Mouse (Mus musculus): ENCODE data around the gene Vill.

The Vill gene

GRCm38 (mm10) chr9:119082039-119082438 lies 29.5 kb downstream of the Vill start:
- no peak for DNase-seq

GRCm38 (mm10) chr9:119082656-119083430 lies 30.3 kb downstream of the Vill start:
- DNase-seq: no peak

- no peak for DNase-seq
Observed at GRCm38 (mm10) chr9:119083966-119084365, 31.4 kb downstream of the Vill start.

- no peak for DNase-seq
Observed at GRCm38 (mm10) chr9:119086451-119086850, 33.9 kb downstream of the Vill start.

- no peak for DNase-seq
Observed at GRCm38 (mm10) chr9:119087309-119087708, 34.7 kb downstream of the Vill start.

GRCm38 (mm10) chr9:119088148-119088801 lies 35.7 kb downstream of the Vill start:
- DNase-seq: peak; percentile 94

- no peak for DNase-seq
Observed at GRCm38 (mm10) chr9:119089437-119089836, 36.9 kb downstream of the Vill start.

GRCm38 (mm10) chr9:119090462-119090861 lies 37.9 kb downstream of the Vill start:
- no peak for DNase-seq

- DNase-seq: no peak
Observed at GRCm38 (mm10) chr9:119091581-119092310, 39.2 kb downstream of the Vill start.

GRCm38 (mm10) chr9:119092473-119093418 lies 40.2 kb downstream of the Vill start:
- DNase-seq: peak; percentile 66 to 67

- peak; percentile 85 to 91 for DNase-seq
Observed at GRCm38 (mm10) chr9:119093419-119094295, 41.1 kb downstream of the Vill start, which contains the start of gene Plcd1. TSS of gene Plcd1 (minus strand) at chr9:119093502.

- no peak for DNase-seq
Observed at GRCm38 (mm10) chr9:119094462-119095109, 42.0 kb downstream of the Vill start.

GRCm38 (mm10) chr9:119100177-119100898 lies 47.8 kb downstream of the Vill start:
- DNase-seq: peak; percentile 22 to 36

GRCm38 (mm10) chr9:119101992-119102782 lies 49.6 kb downstream of the Vill start, which contains the start of gene Dlec1:
TSS of gene Dlec1 (plus strand) at chr9:119102478.
- peak; percentile 83 to 86 for DNase-seq

- DNase-seq: no peak
Observed at GRCm38 (mm10) chr9:119102783-119103113, 50.2 kb downstream of the Vill start.

GRCm38 (mm10) chr9:119107566-119107965 lies 55.0 kb downstream of the Vill start:
- no peak for DNase-seq

- no peak for DNase-seq
Observed at GRCm38 (mm10) chr9:119109685-119110353, 57.2 kb downstream of the Vill start.

- no peak for DNase-seq
Observed at GRCm38 (mm10) chr9:119110640-119111039, 58.1 kb downstream of the Vill start.

- DNase-seq: no peak
Observed at GRCm38 (mm10) chr9:119114911-119115310, 62.3 kb downstream of the Vill start.
